Mouse (Mus musculus) kidney, postnatal 36 days (tissue): ENCODE measurements around the gene B4galt2.

ENCODE experiments used
- DNase-seq, 2 experiments: peaks; one replicate each; pipeline ENCODE4 v3.0.0; 2021 to 2022; ENCODE audit warnings: mixed read lengths in 2 of 2

B4galt2 gene

GRCm38 (mm10) chr4:117834845-117835530 lies 48.3 kb downstream of the B4galt2 start:
- DNase-seq = peak; percentile 88

GRCm38 (mm10) chr4:117834457-117834844 lies 48.8 kb downstream of the B4galt2 start, which contains the start of gene Slc6a9:
Gene Slc6a9, plus strand, starts transcription at chr4:117834506.
- no peak for DNase-seq

GRCm38 (mm10) chr4:117831920-117832691 lies 51.2 kb downstream of the B4galt2 start:
- peak; percentile 60 to 87 for DNase-seq

- DNase-seq = no peak
Observed at GRCm38 (mm10) chr4:117831499-117831898, 51.8 kb downstream of the B4galt2 start.

- no peak for DNase-seq
Observed at GRCm38 (mm10) chr4:117830801-117831200, 52.5 kb downstream of the B4galt2 start.

GRCm38 (mm10) chr4:117830124-117830551 lies 53.1 kb downstream of the B4galt2 start:
- peak; percentile 51 to 76 for DNase-seq

GRCm38 (mm10) chr4:117829260-117830123 lies 53.8 kb downstream of the B4galt2 start:
- DNase-seq = peak; percentile 80 to 88

- no peak for DNase-seq
Observed at GRCm38 (mm10) chr4:117828572-117829145, 54.6 kb downstream of the B4galt2 start.
